Mouse (Mus musculus): Measurements from ENCODE around the gene Macrod2. TPM values are rescaled to one million over a fixed set of nuclear protein-coding genes. Genes with fewer than 3 reads are reported as not detected.

The Macrod2 gene
- polyA plus RNA-seq, 2 experiments, result 2.1 to 7.7 TPM

GRCm38 (mm10) chr2:142055576-142055975 is 1660.5 kb downstream of the Macrod2 start:
- H3K9ac ChIP-seq (replicated peaks), result no peak overlapping the region
- H3K4me3 ChIP-seq (ENCODE audit: insufficient read depth in 1 of 2, low read depth in 2 of 2, low read length in 2 of 2), result no peak overlapping the region
- no peak for ATAC-seq (ENCODE audit: insufficient read depth)
- no peak overlapping the region for H3K27ac ChIP-seq
- no peaks in the 10 kb centered on the region for H3K4me1 ChIP-seq (replicated peaks; ENCODE audit: control insufficient read depth in 2 of 2, insufficient read depth in 2 of 2, low read length in 1 of 2)
- TF ChIP-seq EP300 (IDR thresholded peaks at IDR 0.05; ENCODE audit: low read depth) (no peak), CTCF (IDR thresholded peaks at IDR 0.05; ENCODE audit: low read depth) (no peak)
- DNase-seq (ENCODE audit: low read depth in 3 of 3, low spot score in 3 of 3), result no peak
- H3K36me3 ChIP-seq (replicated peaks; ENCODE audit: control insufficient read depth, insufficient read depth, low read depth), result no peaks in the 10 kb centered on the region
- no peaks in the 10 kb centered on the region for H3K9me3 ChIP-seq (ENCODE audit: control insufficient read depth, low read length)
- H3K27me3 ChIP-seq (ENCODE audit: control insufficient read depth, insufficient read depth, low read length), result no peaks in the 10 kb centered on the region
- H3K4me2 ChIP-seq (ENCODE audit: low read depth), result no peak overlapping the region
- 70% methylated on average over 6 of the region's 6 CpGs for WGBS (ENCODE audit: insufficient replicate concordance)

DNA sequence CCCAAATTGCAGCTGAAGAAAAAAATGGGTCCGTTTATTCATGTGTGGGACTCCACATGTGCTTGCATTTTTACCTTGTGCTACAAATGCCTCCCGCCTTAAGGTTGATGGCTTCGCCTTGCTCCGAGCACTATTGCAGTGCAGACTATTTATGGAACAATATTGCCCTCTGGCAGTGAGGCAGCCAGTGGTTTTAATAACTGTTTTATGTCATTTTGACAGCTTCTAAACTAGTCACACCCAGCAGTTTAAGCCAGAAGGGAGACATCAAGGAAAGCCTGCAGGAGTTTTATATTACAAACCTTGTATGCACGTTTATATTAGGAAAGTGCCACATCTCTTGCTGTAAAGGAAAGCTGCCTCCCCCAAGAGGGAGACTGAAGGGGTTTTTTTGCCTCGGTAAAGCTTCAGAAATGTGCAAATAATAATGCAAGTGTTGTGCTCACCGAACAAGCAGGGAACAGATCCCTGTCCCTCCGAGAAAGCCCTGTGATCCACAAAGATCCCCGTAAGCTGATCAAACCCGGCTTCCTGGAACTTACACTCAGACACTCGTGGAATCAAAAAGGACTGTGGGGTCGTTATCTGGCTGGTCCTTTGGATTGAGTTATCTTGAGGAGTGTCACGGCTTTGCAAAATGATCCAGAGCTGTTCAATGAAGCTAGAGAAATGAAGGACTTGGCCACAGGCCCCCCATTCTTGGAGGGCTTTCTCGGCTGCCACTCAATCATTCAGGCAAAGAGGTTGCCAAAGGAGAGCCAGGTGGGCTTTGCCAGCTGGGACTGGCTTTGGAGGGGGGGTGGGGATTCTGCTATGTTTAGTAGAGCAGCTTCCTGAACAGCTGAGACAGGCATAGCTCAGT is 1663.0 kb downstream of the Macrod2 start:
- Histone ChIP-seq H3K27ac (no peak overlapping the region), H3K27me3 (ENCODE audit: control insufficient read depth, insufficient read depth, low read length) (no peaks in the 10 kb centered on the region), H3K4me1 (replicated peaks; ENCODE audit: control insufficient read depth in 2 of 2, insufficient read depth in 2 of 2, low read length in 1 of 2) (no peaks in the 10 kb centered on the region), H3K9ac (replicated peaks) (no peak overlapping the region), H3K4me2 (ENCODE audit: low read depth) (no peak overlapping the region), H3K4me3 (ENCODE audit: insufficient read depth in 1 of 2, low read depth in 2 of 2, low read length in 2 of 2) (no peak overlapping the region), H3K36me3 (replicated peaks; ENCODE audit: control insufficient read depth, insufficient read depth, low read depth) (no peaks in the 10 kb centered on the region), H3K9me3 (ENCODE audit: control insufficient read depth, low read length) (no peaks in the 10 kb centered on the region)
- ATAC-seq (ENCODE audit: insufficient read depth) (no peak), DNase-seq (ENCODE audit: low read depth in 3 of 3, low spot score in 3 of 3) (no peak)
- 51% methylated on average over 14 of the region's 14 CpGs for WGBS (ENCODE audit: insufficient replicate concordance)
- TF ChIP-seq EP300 (IDR thresholded peaks at IDR 0.05; ENCODE audit: low read depth), result no peak
- TF ChIP-seq CTCF (IDR thresholded peaks at IDR 0.05; ENCODE audit: low read depth), result no peak

DNA sequence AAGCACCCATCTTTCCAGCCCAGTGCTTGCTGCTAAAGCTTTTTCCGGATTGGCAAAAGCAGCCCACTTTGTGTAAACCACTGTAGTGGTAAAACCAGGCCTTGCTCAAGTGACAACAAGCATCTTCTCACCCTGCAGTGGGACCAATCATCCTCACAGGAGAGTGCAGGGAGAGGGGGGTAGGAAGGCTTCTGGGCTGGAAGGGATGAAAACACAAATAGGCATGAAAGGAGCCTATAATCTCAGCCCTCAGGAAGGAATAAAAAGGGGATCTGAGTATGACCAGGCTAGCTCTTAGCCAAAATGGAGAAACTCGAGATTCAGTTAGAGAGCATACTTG is 1663.6 kb downstream of the Macrod2 start:
- no peaks in the 10 kb centered on the region for H3K4me1 ChIP-seq (replicated peaks; ENCODE audit: control insufficient read depth in 2 of 2, insufficient read depth in 2 of 2, low read length in 1 of 2)
- H3K27me3 ChIP-seq (ENCODE audit: control insufficient read depth, insufficient read depth, low read length), result no peaks in the 10 kb centered on the region
- no peak overlapping the region for H3K9ac ChIP-seq (replicated peaks)
- no peaks in the 10 kb centered on the region for H3K36me3 ChIP-seq (replicated peaks; ENCODE audit: control insufficient read depth, insufficient read depth, low read depth)
- no peaks in the 10 kb centered on the region for H3K9me3 ChIP-seq (ENCODE audit: control insufficient read depth, low read length)
- H3K4me2 ChIP-seq (ENCODE audit: low read depth), result no peak overlapping the region
- DNase-seq (ENCODE audit: low read depth in 3 of 3, low spot score in 3 of 3), result no peak
- TF ChIP-seq EP300 (IDR thresholded peaks at IDR 0.05; ENCODE audit: low read depth) (no peak), CTCF (IDR thresholded peaks at IDR 0.05; ENCODE audit: low read depth) (no peak)
- no peak overlapping the region for H3K27ac ChIP-seq
- H3K4me3 ChIP-seq (ENCODE audit: insufficient read depth in 1 of 2, low read depth in 2 of 2, low read length in 2 of 2), result no peak overlapping the region
- 29% methylated on average over 2 of the region's 2 CpGs for WGBS (ENCODE audit: insufficient replicate concordance)
- ATAC-seq (ENCODE audit: insufficient read depth), result no peak

DNA sequence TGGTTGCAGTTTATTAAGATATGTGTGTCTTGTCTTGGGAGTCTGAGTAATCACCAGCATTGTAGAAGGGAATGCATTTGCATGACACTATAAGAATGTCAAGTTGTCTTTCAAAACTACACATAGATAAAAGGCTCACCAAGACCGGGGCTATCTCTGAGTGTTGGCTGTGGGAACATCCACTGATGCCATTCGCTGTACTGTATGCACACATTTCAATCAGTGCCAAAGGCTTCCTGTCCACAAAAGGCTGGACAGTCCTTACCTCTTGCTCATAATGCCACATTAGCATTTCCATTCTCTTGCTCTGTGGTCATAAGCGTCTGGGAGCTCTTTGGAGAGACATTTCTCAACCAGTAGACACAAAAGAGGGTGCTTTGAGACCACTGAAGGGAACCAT is 1713.8 kb downstream of the Macrod2 start:
- ATAC-seq (ENCODE audit: insufficient read depth) (no peak), DNase-seq (ENCODE audit: low read depth in 3 of 3, low spot score in 3 of 3) (no peak)
- Histone ChIP-seq H3K27ac (no peak overlapping the region), H3K9me3 (ENCODE audit: control insufficient read depth, low read length) (no peaks in the 10 kb centered on the region), H3K27me3 (ENCODE audit: control insufficient read depth, insufficient read depth, low read length) (no peaks in the 10 kb centered on the region), H3K9ac (replicated peaks) (no peak overlapping the region), H3K4me3 (ENCODE audit: insufficient read depth in 1 of 2, low read depth in 2 of 2, low read length in 2 of 2) (no peak overlapping the region), H3K36me3 (replicated peaks; ENCODE audit: control insufficient read depth, insufficient read depth, low read depth) (no peaks in the 10 kb centered on the region), H3K4me2 (ENCODE audit: low read depth) (no peak overlapping the region), H3K4me1 (replicated peaks; ENCODE audit: control insufficient read depth in 2 of 2, insufficient read depth in 2 of 2, low read length in 1 of 2) (no peaks in the 10 kb centered on the region)
- 46% methylated on average over 3 of the region's 3 CpGs for WGBS (ENCODE audit: insufficient replicate concordance)
- TF ChIP-seq EP300 (IDR thresholded peaks at IDR 0.05; ENCODE audit: low read depth) (no peak), CTCF (IDR thresholded peaks at IDR 0.05; ENCODE audit: low read depth) (no peak)

DNA sequence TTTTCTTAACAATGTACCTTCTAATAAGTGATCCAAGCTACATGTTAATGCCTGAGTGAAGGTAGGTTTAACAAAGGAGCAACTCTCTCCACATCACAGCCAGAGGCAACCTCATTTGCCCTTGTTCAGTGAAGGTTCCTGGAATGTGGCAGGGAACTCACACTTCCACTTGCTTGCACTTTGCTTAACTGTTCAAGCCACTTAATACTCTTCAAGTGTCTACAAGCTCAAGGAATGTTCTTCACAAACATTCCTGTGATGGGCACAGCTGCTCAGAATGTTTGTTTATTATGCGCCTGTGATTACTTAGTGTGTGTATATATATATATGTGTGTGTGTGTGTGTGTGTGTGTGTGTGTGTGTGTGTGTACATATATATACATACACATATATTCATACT is 1721.5 kb downstream of the Macrod2 start:
- H3K27ac ChIP-seq, result no peak overlapping the region
- TF ChIP-seq EP300 (IDR thresholded peaks at IDR 0.05; ENCODE audit: low read depth) (no peak), CTCF (IDR thresholded peaks at IDR 0.05; ENCODE audit: low read depth) (no peak)
- H3K4me2 ChIP-seq (ENCODE audit: low read depth), result no peak overlapping the region
- no peaks in the 10 kb centered on the region for H3K36me3 ChIP-seq (replicated peaks; ENCODE audit: control insufficient read depth, insufficient read depth, low read depth)
- no peak overlapping the region for H3K4me3 ChIP-seq (ENCODE audit: insufficient read depth in 1 of 2, low read depth in 2 of 2, low read length in 2 of 2)
- WGBS (ENCODE audit: insufficient replicate concordance), result 63% methylated on average over 1 of the region's 1 CpGs
- no peaks in the 10 kb centered on the region for H3K4me1 ChIP-seq (replicated peaks; ENCODE audit: control insufficient read depth in 2 of 2, insufficient read depth in 2 of 2, low read length in 1 of 2)
- H3K9me3 ChIP-seq (ENCODE audit: control insufficient read depth, low read length), result no peaks in the 10 kb centered on the region
- no peak for DNase-seq (ENCODE audit: low read depth in 3 of 3, low spot score in 3 of 3)
- no peak for ATAC-seq (ENCODE audit: insufficient read depth)
- no peak overlapping the region for H3K9ac ChIP-seq (replicated peaks)
- H3K27me3 ChIP-seq (ENCODE audit: control insufficient read depth, insufficient read depth, low read length), result no peaks in the 10 kb centered on the region
